Mouse (Mus musculus) cerebellum, postnatal 10 days (tissue): ENCODE measurements around the gene Baiap2l1.
"Not testable (repeated sequence)": the region's sequence is repeated elsewhere in the genome, so short reads cannot be mapped to it uniquely, and the experiment has no call there.

Experiments used
- DNase-seq, 2 experiments: peaks; one replicate each; pipeline ENCODE4 v3.0.0; 2021; ENCODE audit warnings: mixed read lengths in 2 of 2

The Baiap2l1 gene

GRCm38 (mm10) chr5:144344592-144344991, 13.3 kb downstream of the Baiap2l1 start:
- no peak for DNase-seq

- no peak for DNase-seq
Observed at GRCm38 (mm10) chr5:144341085-144341484, 16.8 kb downstream of the Baiap2l1 start.

- no peak for DNase-seq
Observed at GRCm38 (mm10) chr5:144338787-144339186, 19.1 kb downstream of the Baiap2l1 start.

- DNase-seq, result not testable (repeated sequence)
Observed at GRCm38 (mm10) chr5:144335357-144335756, 22.6 kb downstream of the Baiap2l1 start.

GRCm38 (mm10) chr5:144334010-144334409, 23.9 kb downstream of the Baiap2l1 start:
- DNase-seq, result no peak

- no peak for DNase-seq
Observed at GRCm38 (mm10) chr5:144322717-144323116, 35.2 kb downstream of the Baiap2l1 start.

GRCm38 (mm10) chr5:144321681-144322080, 36.2 kb downstream of the Baiap2l1 start:
- DNase-seq, result no peak

- peak in 1 of 2 experiments; percentile 7 for DNase-seq
Observed at GRCm38 (mm10) chr5:144318286-144318685, 39.6 kb downstream of the Baiap2l1 start.

GRCm38 (mm10) chr5:144317426-144317825, 40.5 kb downstream of the Baiap2l1 start:
- DNase-seq, result no peak

GRCm38 (mm10) chr5:144316442-144316841, 41.5 kb downstream of the Baiap2l1 start:
- DNase-seq, result peak in 1 of 2 experiments; percentile 9

GRCm38 (mm10) chr5:144314731-144315494, 43.0 kb downstream of the Baiap2l1 start:
- DNase-seq, result no peak

- no peak for DNase-seq
Observed at GRCm38 (mm10) chr5:144313335-144313734, 44.6 kb downstream of the Baiap2l1 start.

GRCm38 (mm10) chr5:144312183-144312582, 45.7 kb downstream of the Baiap2l1 start:
- DNase-seq, result no peak

GRCm38 (mm10) chr5:144308929-144309328, 49.0 kb downstream of the Baiap2l1 start:
- no peak for DNase-seq

GRCm38 (mm10) chr5:144303071-144303470, 54.8 kb downstream of the Baiap2l1 start:
- no peak for DNase-seq

- DNase-seq, result no peak
Observed at GRCm38 (mm10) chr5:144296090-144296604, 61.8 kb downstream of the Baiap2l1 start.

- DNase-seq, result no peak
Observed at GRCm38 (mm10) chr5:144295357-144295756, 62.6 kb downstream of the Baiap2l1 start.

- DNase-seq, result no peak
Observed at GRCm38 (mm10) chr5:144294908-144295307, 63.0 kb downstream of the Baiap2l1 start.

GRCm38 (mm10) chr5:144289769-144290440, 68.0 kb downstream of the Baiap2l1 start:
- no peak for DNase-seq

GRCm38 (mm10) chr5:144288391-144288790, 69.5 kb downstream of the Baiap2l1 start:
- DNase-seq, result no peak

- no peak for DNase-seq
Observed at GRCm38 (mm10) chr5:144287267-144287820, 70.6 kb downstream of the Baiap2l1 start.

- no peak for DNase-seq
Observed at GRCm38 (mm10) chr5:144286591-144287266, 71.2 kb downstream of the Baiap2l1 start.

- no peak for DNase-seq
Observed at GRCm38 (mm10) chr5:144284599-144284998, 73.3 kb downstream of the Baiap2l1 start.
